Mouse (Mus musculus) midbrain, embryonic 15.5 days (tissue): ENCODE measurements around the gene Gm1673. TPM values are rescaled to one million over a fixed set of nuclear protein-coding genes. Genes with fewer than 3 reads are reported as not detected.
A peak's percentile ranks its signal among the peaks of the same experiment; 100 is the strongest.

ENCODE experiments used
- ATAC-seq: fragments of 200-750 bp; cut with Nextera tagmentation; replicated peaks from 2 replicates; pipeline ENCODE4 v1.8.0; 2017; ENCODE audit warnings: moderate TSS enrichment
- H3K27ac ChIP-seq: fragments of 300-500 bp; sonication (generic); 2 replicates; pipeline ENCODE4 v1.5.1; 2015; ENCODE audit warnings: mild to moderate bottlenecking, inconsistent platforms
- H3K27me3 ChIP-seq: fragments of 300-500 bp; sonication (generic); replicated peaks from 2 replicates; pipeline ENCODE4 v1.6.1; 2015; ENCODE audit warnings: inconsistent platforms
- H3K36me3 ChIP-seq: fragments of 300-500 bp; sonication (generic); replicated peaks from 2 replicates; pipeline ENCODE4 v1.6.1; 2015; ENCODE audit warnings: inconsistent platforms
- H3K4me1 ChIP-seq: fragments of 300-500 bp; sonication (generic); 2 replicates; pipeline ENCODE4 v1.6.1; 2015; ENCODE audit warnings: inconsistent platforms
- H3K4me2 ChIP-seq: fragments of 300-500 bp; sonication (generic); 2 replicates; pipeline ENCODE4 v1.6.1; 2015; ENCODE audit warnings: inconsistent platforms, mild to moderate bottlenecking, moderate library complexity
- H3K4me3 ChIP-seq: fragments of 300-500 bp; sonication (generic); 2 replicates; pipeline ENCODE4 v1.5.1; 2015; ENCODE audit warnings: mild to moderate bottlenecking, inconsistent platforms
- H3K9ac ChIP-seq: fragments of 300-500 bp; sonication (generic); 2 replicates; pipeline ENCODE4 v1.6.1; 2015; ENCODE audit warnings: mild to moderate bottlenecking, inconsistent platforms
- H3K9me3 ChIP-seq: fragments of 300-500 bp; sonication (generic); 2 replicates; pipeline ENCODE4 v1.6.1; 2016; ENCODE audit warnings: inconsistent platforms
- WGBS: fragments of 180-500 bp; shearing (Covaris S2); methylation state at CpG from one replicate; pipeline ENCODE4 v1.1.7; 2015; ENCODE audit warnings: mixed read lengths; 5-methylcytosine and 5-hydroxymethylcytosine counted together
- polyA plus RNA-seq: library from polyadenylated mRNA; unstranded; fragments of >200 nt; fragmentation: Nextera tagmentation; extraction: Ambion mirVana; gene quantifications from 2 replicates; pipeline ENCODE4 v1.2.1, GENCODE M21; 2015

The Gm1673 gene
- polyA plus RNA-seq, 1 experiment from 2014 or later: 656 TPM

- Histone ChIP-seq H3K36me3 (no peaks in the 10 kb centered on the region), H3K4me1 (no peaks in the 10 kb centered on the region), H3K27ac (no peak overlapping the region), H3K4me3 (no peak overlapping the region), H3K27me3 (no peaks in the 10 kb centered on the region), H3K9me3 (peaks cover 3% of the 10 kb centered on the region; the same call in 1 of the 2 replicates), H3K9ac (no peak overlapping the region), H3K4me2 (no peak overlapping the region)
- 94% methylated on average over 4 of the region's 4 CpGs for WGBS
- ATAC-seq: no peak
Measured at GRCm38 (mm10) chr5:33955868-33956267, 27.4 kb upstream of the Gm1673 start.

GRCm38 (mm10) chr5:33959382-33959781 lies 23.9 kb upstream of the Gm1673 start:
- H3K36me3 ChIP-seq: no peaks in the 10 kb centered on the region
- ATAC-seq: no peak

GRCm38 (mm10) chr5:33974736-33975135 lies 8.5 kb upstream of the Gm1673 start:
- Histone ChIP-seq H3K4me2 (no peak overlapping the region), H3K27me3 (no peaks in the 10 kb centered on the region), H3K4me3 (no peak overlapping the region), H3K9ac (no peak overlapping the region), H3K27ac (no peak overlapping the region), H3K4me1 (no peaks in the 10 kb centered on the region), H3K9me3 (no peaks in the 10 kb centered on the region), H3K36me3 (no peaks in the 10 kb centered on the region)
- WGBS: 59% methylated on average over 2 of the region's 2 CpGs
- no peak for ATAC-seq

More at GRCm38 (mm10) chr5:33959382-33959781, 23.9 kb upstream of the Gm1673 start:
- Histone ChIP-seq H3K27me3 (no peaks in the 10 kb centered on the region), H3K4me2 (no peak overlapping the region), H3K9ac (no peak overlapping the region), H3K27ac (no peak overlapping the region), H3K4me3 (no peak overlapping the region), H3K4me1 (no peaks in the 10 kb centered on the region), H3K9me3 (no peaks in the 10 kb centered on the region)
- WGBS: 80% methylated on average over 4 of the region's 4 CpGs

GRCm38 (mm10) chr5:33976267-33976666 lies 7.0 kb upstream of the Gm1673 start:
- 44% methylated on average over 3 of the region's 3 CpGs for WGBS
- Histone ChIP-seq H3K27me3 (no peaks in the 10 kb centered on the region), H3K9ac (no peak overlapping the region), H3K36me3 (no peaks in the 10 kb centered on the region), H3K9me3 (no peaks in the 10 kb centered on the region), H3K27ac (no peak overlapping the region), H3K4me2 (no peak overlapping the region), H3K4me3 (no peak overlapping the region), H3K4me1 (no peaks in the 10 kb centered on the region)
- ATAC-seq: no peak

GRCm38 (mm10) chr5:33982731-33983259 lies 438 bp upstream of the Gm1673 start:
- H3K9ac ChIP-seq: peak overlapping the region; percentile 93
- peaks cover 39% of the 10 kb centered on the region for H3K4me1 ChIP-seq
- H3K36me3 ChIP-seq: peaks cover 8% of the 10 kb centered on the region
- peak overlapping the region; percentile 94 for H3K27ac ChIP-seq
- peak overlapping the region; percentile 90 for H3K4me3 ChIP-seq
- no peaks in the 10 kb centered on the region for H3K27me3 ChIP-seq
- peak; percentile 75 for ATAC-seq
- peak overlapping the region; percentile 70 for H3K4me2 ChIP-seq
- 2% methylated on average over 26 of the region's 26 CpGs for WGBS
- no peaks in the 10 kb centered on the region for H3K9me3 ChIP-seq

- H3K27me3 ChIP-seq: no peaks in the 10 kb centered on the region
- 0 out of 2 replicates have a peak, but pooled peaks have one; percentile 4 for ATAC-seq
- H3K9ac ChIP-seq: peak overlapping the region; percentile 98
- peak overlapping the region; percentile 83 for H3K4me2 ChIP-seq
- no peaks in the 10 kb centered on the region for H3K36me3 ChIP-seq
- H3K9me3 ChIP-seq: no peaks in the 10 kb centered on the region
- peaks cover 36% of the 10 kb centered on the region for H3K4me1 ChIP-seq
- H3K27ac ChIP-seq: peak overlapping the region; percentile 100
- peak overlapping the region; percentile 99 for H3K4me3 ChIP-seq
- 29% methylated on average over 27 of the region's 28 CpGs for WGBS
Measured at GRCm38 (mm10) chr5:33994671-33995625, 11.7 kb downstream of the Gm1673 start.

GRCm38 (mm10) chr5:33995843-33996693 lies 12.8 kb downstream of the Gm1673 start, which contains the start of gene Nat8l:
Gene Nat8l (plus strand): TSS chr5:33995984.
- Histone ChIP-seq H3K9ac (peak within 1 kb of the TSS; percentile 98), H3K27ac (peak within 1 kb of the TSS; percentile 100), H3K4me1 (peaks cover 40% of the 10 kb centered on the region), H3K4me3 (peak within 1 kb of the TSS; percentile 99), H3K27me3 (no peaks in the 10 kb centered on the region), H3K4me2 (peak within 1 kb of the TSS; percentile 83), H3K36me3 (peaks cover 6% of the 10 kb centered on the region; the same call in 1 of the 2 replicates), H3K9me3 (no peaks in the 10 kb centered on the region)
- WGBS: under 1% methylated on average over 90 of the region's 90 CpGs
- peak; percentile 94 for ATAC-seq

- peak overlapping the region; percentile 98 for H3K9ac ChIP-seq
- H3K4me3 ChIP-seq: peak overlapping the region; percentile 99
- no peaks in the 10 kb centered on the region for H3K27me3 ChIP-seq
- H3K27ac ChIP-seq: peak overlapping the region; percentile 100
- H3K4me1 ChIP-seq: peaks cover 40% of the 10 kb centered on the region
- peak overlapping the region; percentile 83 for H3K4me2 ChIP-seq
- ATAC-seq: no peak; the same call in 1 of the 2 replicates
- H3K36me3 ChIP-seq: peaks cover 11% of the 10 kb centered on the region; the same call in 1 of the 2 replicates
- H3K9me3 ChIP-seq: no peaks in the 10 kb centered on the region
- WGBS: under 1% methylated on average over 35 of the region's 55 CpGs
Measured at GRCm38 (mm10) chr5:33996694-33997045, 13.4 kb downstream of the Gm1673 start.

GRCm38 (mm10) chr5:33997051-33997741 lies 14.0 kb downstream of the Gm1673 start:
- H3K36me3 ChIP-seq: peaks cover 13% of the 10 kb centered on the region; the same call in 1 of the 2 replicates
- H3K27me3 ChIP-seq: no peaks in the 10 kb centered on the region
- peaks cover 40% of the 10 kb centered on the region for H3K4me1 ChIP-seq
- peak overlapping the region; percentile 100 for H3K27ac ChIP-seq
- H3K4me2 ChIP-seq: peak overlapping the region; percentile 83
- H3K9me3 ChIP-seq: no peaks in the 10 kb centered on the region
- H3K9ac ChIP-seq: peak overlapping the region; percentile 98
- WGBS: under 1% methylated on average over 66 of the region's 80 CpGs
- peak overlapping the region; percentile 99 for H3K4me3 ChIP-seq
- peak; percentile 32 for ATAC-seq

GRCm38 (mm10) chr5:33997829-33998504 lies 14.7 kb downstream of the Gm1673 start:
- Histone ChIP-seq H3K4me2 (peak overlapping the region; percentile 83), H3K9ac (peak overlapping the region; percentile 98), H3K36me3 (peaks cover 13% of the 10 kb centered on the region; the same call in 1 of the 2 replicates), H3K4me3 (peak overlapping the region; percentile 99), H3K4me1 (peaks cover 40% of the 10 kb centered on the region), H3K27me3 (no peaks in the 10 kb centered on the region), H3K27ac (peak overlapping the region; percentile 100), H3K9me3 (no peaks in the 10 kb centered on the region)
- ATAC-seq: no peak
- WGBS: 72% methylated on average over 20 of the region's 20 CpGs

GRCm38 (mm10) chr5:33998505-33998877 lies 15.3 kb downstream of the Gm1673 start:
- H3K9me3 ChIP-seq: no peaks in the 10 kb centered on the region

More at GRCm38 (mm10) chr5:33998505-33998877, 15.3 kb downstream of the Gm1673 start:
- ATAC-seq: no peak
- 86% methylated on average over 3 of the region's 3 CpGs for WGBS
- peaks cover 13% of the 10 kb centered on the region; the same call in 1 of the 2 replicates for H3K36me3 ChIP-seq
- peak overlapping the region; percentile 98; the same call in 1 of the 2 replicates for H3K9ac ChIP-seq
- no peaks in the 10 kb centered on the region for H3K27me3 ChIP-seq
- peak overlapping the region; percentile 83 for H3K4me2 ChIP-seq
- H3K4me3 ChIP-seq: peak overlapping the region; percentile 99
- peaks cover 40% of the 10 kb centered on the region for H3K4me1 ChIP-seq
- H3K27ac ChIP-seq: no peak overlapping the region
